Mouse (Mus musculus) lung, postnatal 0 days (tissue): ENCODE measurements around the gene Tdrd12. TPM values are rescaled to one million over a fixed set of nuclear protein-coding genes. Genes with fewer than 3 reads are reported as not detected.

ENCODE experiments used
- ATAC-seq: fragments of 200-750 bp; cut with Nextera tagmentation; 2 replicates; pipeline ENCODE4 v1.8.0; 2017; ENCODE audit warnings: moderate library complexity
- DNase-seq: peaks from one replicate; pipeline ENCODE4 v3.0.0-alpha.2; 2016; ENCODE audit warnings: low spot score
- H3K27ac ChIP-seq: fragments of 300-500 bp; sonication (generic); 2 replicates; pipeline ENCODE4 v1.5.1; 2014; ENCODE audit warnings: antibody characterized with exemption, mild to moderate bottlenecking, low read length, mixed read lengths
- H3K27me3 ChIP-seq: fragments of 300-500 bp; sonication (generic); replicated peaks from 2 replicates; pipeline ENCODE4 v1.6.1; 2014; ENCODE audit warnings: low read length, mixed read lengths; ENCODE audit not compliant: insufficient read depth
- H3K36me3 ChIP-seq: fragments of 300-500 bp; sonication (generic); 2 replicates; pipeline ENCODE4 v1.6.1; 2014; ENCODE audit warnings: low read length, mixed read lengths; ENCODE audit not compliant: insufficient read depth
- H3K4me1 ChIP-seq: fragments of 300-500 bp; sonication (generic); 2 replicates; pipeline ENCODE4 v1.6.1; 2014; ENCODE audit warnings: antibody characterized with exemption, low read depth, low read length, mixed read lengths; ENCODE audit not compliant: insufficient read depth
- H3K4me2 ChIP-seq: fragments of 300-500 bp; sonication (generic); replicated peaks from 2 replicates; pipeline ENCODE4 v1.6.1; 2014; ENCODE audit warnings: low read depth, mild to moderate bottlenecking, low read length, moderate library complexity, mixed read lengths
- H3K4me3 ChIP-seq: fragments of 300-500 bp; sonication (generic); 2 replicates; pipeline ENCODE4 v1.5.1; 2014; ENCODE audit warnings: low read depth, low read length
- H3K9ac ChIP-seq: fragments of 300-500 bp; sonication (generic); replicated peaks from 2 replicates; pipeline ENCODE4 v1.6.1; 2014; ENCODE audit warnings: low read depth, mild to moderate bottlenecking
- H3K9me3 ChIP-seq: fragments of 300-500 bp; sonication (generic); 2 replicates; pipeline ENCODE4 v1.6.1; 2016; ENCODE audit warnings: low read length, mixed read lengths
- CTCF ChIP-seq: IDR thresholded peaks from 2 replicates; pipeline ENCODE4 v1.5.1; 2016; ENCODE audit warnings: antibody characterized with exemption, mild to moderate bottlenecking
- EP300 ChIP-seq: IDR thresholded peaks from 2 replicates; pipeline ENCODE4 v1.6.1; 2016; ENCODE audit warnings: antibody characterized with exemption, mild to moderate bottlenecking, control low read depth
- WGBS: fragments of 180-500 bp; shearing (Covaris S2); extraction: QIAGEN DNeasy Blood & Tissue Kit; methylation state at CpG from one replicate; pipeline ENCODE4 v1.1.7; 2014; 5-methylcytosine and 5-hydroxymethylcytosine counted together
- polyA plus RNA-seq: library from polyadenylated mRNA; unstranded; fragments of >200 nt; fragmentation: Nextera tagmentation; extraction: Ambion mirVana; gene quantifications from 2 replicates; pipeline ENCODE4 v1.2.1, GENCODE M21; 2015

Tdrd12 gene
- polyA plus RNA-seq, 1 experiment from 2014 or later = not detected

DNA sequence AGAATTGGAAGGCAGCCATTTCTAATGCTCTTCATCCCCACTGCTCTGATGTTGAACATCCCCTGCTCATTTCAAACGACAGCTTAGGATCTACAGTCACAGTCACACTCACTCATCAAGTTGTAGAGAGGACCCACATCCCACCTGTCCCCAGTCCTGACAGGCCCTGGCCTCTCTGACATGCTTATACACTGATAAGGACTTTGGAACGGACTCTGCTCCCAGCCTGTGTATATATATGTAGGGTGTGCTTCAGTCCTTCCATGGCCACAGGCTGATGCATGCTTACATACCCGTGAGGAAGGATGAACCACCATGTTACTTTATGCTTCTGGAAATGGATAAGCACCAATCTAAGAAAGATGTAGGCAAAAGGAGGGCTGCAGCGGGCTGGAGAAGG lies 76.6 kb downstream of the Tdrd12 start:
- H3K27ac ChIP-seq = no peak overlapping the region
- TF ChIP-seq CTCF (no peak), EP300 (no peak)
- H3K36me3 ChIP-seq = no peaks in the 10 kb centered on the region
- H3K4me1 ChIP-seq = no peaks in the 10 kb centered on the region
- 66% methylated on average over 4 of the region's 4 CpGs for WGBS
- no peak overlapping the region for H3K4me3 ChIP-seq
- H3K9ac ChIP-seq = no peak overlapping the region
- no peak overlapping the region for H3K4me2 ChIP-seq
- H3K9me3 ChIP-seq = no peaks in the 10 kb centered on the region
- no peak for DNase-seq
- ATAC-seq = no peak
- H3K27me3 ChIP-seq = no peaks in the 10 kb centered on the region

DNA sequence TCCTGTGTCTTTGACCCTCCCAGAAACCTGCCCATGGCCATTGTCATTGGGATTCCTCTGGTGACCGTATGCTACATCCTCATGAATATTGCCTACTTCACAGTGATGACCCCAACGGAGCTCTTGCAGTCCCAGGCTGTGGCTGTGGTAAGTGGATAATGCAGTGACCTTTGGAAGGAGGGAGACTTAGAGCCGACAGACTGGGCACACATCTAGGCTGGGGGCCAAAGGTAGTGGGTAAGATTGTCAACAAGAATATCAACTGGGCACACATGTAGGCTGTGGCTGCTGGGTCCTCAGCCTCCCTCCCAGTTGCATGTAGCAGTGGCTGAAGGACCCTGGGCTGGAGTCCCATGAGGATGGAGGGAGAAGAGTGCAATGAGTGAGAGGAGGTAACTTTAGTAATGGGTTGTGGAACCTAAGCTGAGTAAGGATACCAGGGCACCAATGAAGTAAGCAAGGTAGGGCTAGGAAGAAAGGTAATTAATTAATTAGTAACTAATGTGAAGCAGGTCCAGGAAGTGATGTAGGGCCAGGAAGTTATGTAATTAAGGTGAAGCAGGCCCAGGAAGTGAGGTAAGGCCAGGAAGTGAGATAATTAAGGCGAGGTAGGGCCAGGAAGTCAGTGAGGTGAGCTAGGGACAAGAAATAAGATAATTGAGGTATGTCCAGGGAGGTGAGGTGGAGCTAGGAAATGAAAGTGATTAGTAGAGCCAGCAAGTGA lies 81.3 kb downstream of the Tdrd12 start:
- 79% methylated on average over 4 of the region's 4 CpGs for WGBS
- Histone ChIP-seq H3K9me3 (no peaks in the 10 kb centered on the region), H3K27ac (no peak overlapping the region), H3K4me2 (no peak overlapping the region), H3K4me3 (no peak overlapping the region), H3K4me1 (no peaks in the 10 kb centered on the region), H3K27me3 (no peaks in the 10 kb centered on the region), H3K36me3 (no peaks in the 10 kb centered on the region), H3K9ac (no peak overlapping the region)
- TF ChIP-seq CTCF = no peak
- TF ChIP-seq EP300 = no peak
- DNase-seq = no peak
- no peak for ATAC-seq

DNA sequence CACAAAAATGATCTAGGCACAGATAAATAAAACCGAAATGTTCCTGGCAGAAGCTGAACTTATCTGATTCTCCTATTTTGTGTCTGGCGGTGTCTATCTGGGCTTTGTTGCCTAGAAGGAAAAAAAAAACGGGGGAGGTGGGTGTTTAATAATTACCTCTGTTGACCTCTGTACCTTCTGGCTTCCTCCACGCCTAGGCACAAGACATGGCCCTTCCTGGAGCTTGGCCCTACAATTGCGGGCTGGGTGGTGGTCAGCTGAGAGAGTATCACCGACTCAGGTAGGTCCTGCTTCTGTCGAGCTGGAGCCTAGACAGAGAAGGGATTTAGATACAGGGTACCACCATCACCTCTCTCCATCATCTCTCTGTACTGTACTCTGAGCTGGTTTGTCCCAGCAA lies 88.7 kb downstream of the Tdrd12 start:
- DNase-seq (no peak), ATAC-seq (no peak)
- Histone ChIP-seq H3K27ac (no peak overlapping the region), H3K9ac (no peak overlapping the region), H3K4me2 (no peak overlapping the region), H3K36me3 (no peaks in the 10 kb centered on the region), H3K4me3 (no peak overlapping the region), H3K9me3 (no peaks in the 10 kb centered on the region), H3K4me1 (no peaks in the 10 kb centered on the region), H3K27me3 (no peaks in the 10 kb centered on the region)
- TF ChIP-seq CTCF = no peak
- no peak for TF ChIP-seq EP300
- 50% methylated on average over 7 of the region's 7 CpGs for WGBS

DNA sequence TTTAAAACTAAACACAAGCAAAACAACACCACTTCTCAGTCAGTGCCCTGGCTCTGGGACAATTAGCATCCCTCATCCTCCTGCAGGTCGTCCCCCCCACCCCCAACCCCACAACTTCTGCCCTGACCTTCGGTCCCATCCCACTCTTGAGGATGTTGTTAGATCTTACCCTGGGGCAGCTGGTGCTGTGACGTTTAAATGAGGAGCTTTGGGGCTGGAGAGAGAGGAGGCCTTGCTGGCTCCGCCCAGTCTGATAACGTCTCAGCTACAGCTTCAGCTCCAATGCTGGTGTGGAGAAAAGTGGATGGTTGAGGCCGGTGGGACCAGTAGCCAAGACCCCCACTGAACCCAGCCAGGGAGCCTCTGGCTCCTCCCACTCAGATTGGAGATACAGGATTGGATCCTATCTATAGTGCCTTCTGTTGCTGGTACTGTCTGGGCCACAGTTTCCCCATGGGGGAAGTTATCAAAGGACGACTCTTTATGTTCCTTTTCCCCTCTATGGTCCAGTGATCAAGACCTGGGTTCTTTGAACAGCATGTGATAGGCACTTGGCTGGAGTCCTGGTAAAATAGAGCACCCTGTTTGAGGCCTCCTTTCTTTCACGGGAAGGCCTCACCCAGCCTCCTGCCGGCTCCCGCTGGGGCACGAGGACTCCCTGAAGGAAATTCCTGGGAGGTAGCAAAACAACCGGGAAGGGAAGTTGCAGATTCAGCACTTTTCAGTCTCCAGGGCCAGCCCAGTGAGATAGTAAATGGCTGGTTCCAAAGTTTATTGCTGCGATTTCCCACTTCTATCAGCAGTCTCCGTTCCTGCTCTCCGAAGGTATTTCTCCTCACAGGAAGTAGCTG lies 89.3 kb downstream of the Tdrd12 start, which contains the start of gene Slc7a9:
Slc7a9 (plus strand) TSS at position 801 of the 851 bp plus-strand sequence.
- Histone ChIP-seq H3K27me3 (no peaks in the 10 kb centered on the region), H3K9me3 (no peaks in the 10 kb centered on the region), H3K36me3 (no peaks in the 10 kb centered on the region), H3K9ac (no peak within 1 kb of the TSS), H3K4me1 (no peaks in the 10 kb centered on the region), H3K4me3 (no peak within 1 kb of the TSS), H3K27ac (no peak within 1 kb of the TSS), H3K4me2 (no peak within 1 kb of the TSS)
- DNase-seq (peak; percentile 11), ATAC-seq (no peak)
- 23% methylated on average over 15 of the region's 15 CpGs for WGBS
- no peak for TF ChIP-seq CTCF
- no peak for TF ChIP-seq EP300

DNA sequence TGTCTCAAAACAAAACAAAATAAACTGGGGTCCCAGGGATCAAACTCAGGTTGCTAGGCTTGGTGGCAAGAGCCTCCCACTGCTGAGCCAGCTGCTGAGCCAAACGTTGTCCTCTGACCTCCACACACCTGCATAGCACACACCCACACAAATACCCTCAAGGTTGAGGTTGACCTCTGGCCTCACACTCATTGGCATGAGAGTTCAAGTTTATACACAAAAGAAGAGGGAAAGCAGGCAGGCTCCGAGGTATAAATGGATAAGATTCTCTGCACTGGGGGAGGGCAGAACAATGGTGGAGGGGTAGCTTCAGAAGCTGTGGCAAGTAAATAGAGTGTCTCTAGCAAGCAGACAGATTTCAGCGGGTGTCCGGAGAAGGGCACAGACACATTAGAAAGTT lies 90.0 kb downstream of the Tdrd12 start:
- no peak overlapping the region for H3K4me2 ChIP-seq
- TF ChIP-seq CTCF (no peak), EP300 (no peak)
- H3K4me3 ChIP-seq = no peak overlapping the region
- no peak overlapping the region for H3K9ac ChIP-seq
- ATAC-seq (no peak), DNase-seq (no peak)
- H3K4me1 ChIP-seq = no peaks in the 10 kb centered on the region
- H3K36me3 ChIP-seq = no peaks in the 10 kb centered on the region
- H3K27me3 ChIP-seq = no peaks in the 10 kb centered on the region
- 24% methylated on average over 4 of the region's 4 CpGs for WGBS
- no peaks in the 10 kb centered on the region for H3K9me3 ChIP-seq
- no peak overlapping the region for H3K27ac ChIP-seq

DNA sequence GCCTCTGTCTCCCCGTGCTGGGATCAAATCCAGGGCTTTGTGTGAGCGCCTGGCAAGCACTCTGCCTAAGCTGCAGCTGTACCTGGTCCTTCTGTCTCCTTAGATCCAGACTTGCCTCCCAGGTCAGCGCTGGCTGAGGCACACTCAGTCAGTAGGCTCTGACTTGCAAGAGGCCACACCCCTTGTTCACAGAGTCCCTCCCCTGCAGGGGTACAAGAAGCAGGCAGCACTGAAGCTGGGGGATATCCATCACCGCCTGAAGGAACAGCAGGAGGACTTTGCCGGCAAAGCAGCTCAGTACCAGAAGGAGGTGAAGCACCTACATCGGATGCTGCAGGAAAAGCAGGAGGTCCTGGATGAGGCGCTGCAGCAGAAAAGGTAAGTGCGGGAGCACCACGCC lies 102.3 kb downstream of the Tdrd12 start:
- no peak overlapping the region for H3K9ac ChIP-seq
- TF ChIP-seq EP300 (no peak), CTCF (no peak)
- no peak overlapping the region for H3K27ac ChIP-seq
- no peak overlapping the region for H3K4me3 ChIP-seq
- WGBS = 84% methylated on average over 9 of the region's 9 CpGs
- no peak for ATAC-seq
- no peak for DNase-seq
- no peaks in the 10 kb centered on the region for H3K4me1 ChIP-seq
- no peak overlapping the region for H3K4me2 ChIP-seq
- H3K36me3 ChIP-seq = peaks cover 23% of the 10 kb centered on the region
- no peaks in the 10 kb centered on the region for H3K27me3 ChIP-seq
- H3K9me3 ChIP-seq = no peaks in the 10 kb centered on the region
